Mouse (Mus musculus): ENCODE data around the gene Tbca. TPM values are rescaled to one million over a fixed set of nuclear protein-coding genes. Genes with fewer than 3 reads are reported as not detected.
A peak's percentile ranks its signal among the peaks of the same experiment; 100 is the strongest.

Gene Tbca
- 228 and 258 TPM in 2 replicates for polyA plus RNA-seq (2014; fragmentation: Nextera tagmentation; extraction: Ambion mirVana)

DNA sequence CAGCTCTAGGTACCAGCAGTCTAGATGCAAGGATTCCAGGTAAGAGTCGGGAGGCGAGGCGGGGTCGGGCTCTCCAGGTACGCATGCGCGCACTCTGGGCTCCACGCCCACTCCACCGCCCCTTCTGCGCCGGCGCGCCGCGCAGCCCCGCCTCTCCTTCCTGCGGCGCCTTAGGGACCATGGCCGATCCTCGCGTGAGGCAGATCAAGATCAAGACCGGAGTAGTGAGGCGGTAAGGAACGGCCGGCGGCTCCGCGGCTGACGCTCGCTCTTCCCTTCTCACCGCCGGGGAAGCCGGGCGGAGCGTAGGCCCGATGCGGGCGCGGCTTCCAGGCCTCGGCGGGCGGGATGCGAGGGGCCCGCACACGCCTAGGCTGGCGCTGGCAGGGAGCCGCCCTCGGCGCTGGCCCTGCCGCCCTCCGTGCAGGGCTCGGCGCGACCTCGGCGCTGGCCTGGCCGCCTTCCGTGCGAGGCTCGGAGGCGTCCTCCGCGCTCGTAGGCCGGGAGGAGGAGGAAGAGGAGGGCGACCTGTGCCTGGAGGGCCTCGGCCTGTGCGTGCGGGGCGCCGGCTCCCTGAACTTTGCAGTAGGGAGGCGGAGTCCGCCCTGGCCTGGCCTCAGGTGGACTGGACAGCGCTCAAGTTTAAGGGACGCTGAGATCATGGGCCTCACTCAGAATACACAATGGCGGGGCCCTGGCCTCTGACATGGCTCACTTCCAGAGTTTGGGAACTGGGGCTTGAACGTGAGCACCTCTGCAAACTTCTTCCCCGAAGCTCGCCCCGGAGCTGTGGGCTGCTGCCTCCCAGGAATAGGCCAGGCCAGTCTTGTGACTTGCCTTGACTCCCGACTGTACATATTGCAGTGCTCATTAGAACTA, at the start of gene Tbca:
Tbca (plus strand) TSS at position 140 of the 879 bp plus-strand sequence.
- peaks cover 7% of the 10 kb centered on the region for H3K4me1 ChIP-seq (ENCODE audit: control insufficient read depth, insufficient read depth, low read length)
- H3K27ac ChIP-seq (replicated peaks; ENCODE audit: low read depth, low read length), result peak within 1 kb of the TSS; percentile 90
- under 1% methylated on average over 30 of the region's 81 CpGs for WGBS
- peak within 1 kb of the TSS; percentile 78 for H3K4me2 ChIP-seq (ENCODE audit: low read depth, low read length)
- peak; percentile 93 for DNase-seq (ENCODE audit: low spot score)
- H3K27me3 ChIP-seq (replicated peaks; ENCODE audit: control insufficient read depth, insufficient read depth, low read length), result no peaks in the 10 kb centered on the region
- no peaks in the 10 kb centered on the region for H3K9me3 ChIP-seq (ENCODE audit: control insufficient read depth, low read length)
- peak within 1 kb of the TSS; percentile 93 for H3K9ac ChIP-seq (ENCODE audit: low read depth, low read length)
- no peaks in the 10 kb centered on the region for H3K36me3 ChIP-seq (ENCODE audit: control insufficient read depth, insufficient read depth, low read length)
- peak within 1 kb of the TSS; percentile 89 for H3K4me3 ChIP-seq (ENCODE audit: low read depth, low read length)
- ATAC-seq (ENCODE audit: low read depth), result peak; percentile 99

DNA sequence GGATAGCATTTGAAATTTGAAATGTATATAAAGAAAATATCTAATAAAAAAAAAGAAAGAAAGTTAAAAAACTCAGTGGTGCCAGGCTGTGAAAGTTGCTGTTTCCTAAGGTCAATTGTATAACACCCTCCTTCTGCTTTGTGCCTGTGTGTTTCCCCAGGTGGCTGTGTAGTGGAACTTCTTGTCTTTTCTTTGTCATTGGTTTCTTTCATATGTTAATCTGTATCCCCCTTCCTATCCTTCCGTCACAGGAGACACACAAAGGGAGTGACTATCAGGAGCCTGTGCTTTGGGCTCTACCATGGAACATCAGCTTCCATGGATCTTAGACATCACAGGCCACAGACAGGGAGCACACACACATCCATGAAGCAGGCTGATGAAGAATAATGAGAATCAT, 43.5 kb upstream of the Tbca start:
- DNase-seq (ENCODE audit: low spot score) (no peak), ATAC-seq (ENCODE audit: low read depth) (no peak)
- Histone ChIP-seq H3K27me3 (replicated peaks; ENCODE audit: control insufficient read depth, insufficient read depth, low read length) (no peaks in the 10 kb centered on the region), H3K4me2 (ENCODE audit: low read depth, low read length) (no peak overlapping the region), H3K4me1 (ENCODE audit: control insufficient read depth, insufficient read depth, low read length) (no peaks in the 10 kb centered on the region), H3K9me3 (ENCODE audit: control insufficient read depth, low read length) (no peaks in the 10 kb centered on the region), H3K36me3 (ENCODE audit: control insufficient read depth, insufficient read depth, low read length) (no peaks in the 10 kb centered on the region), H3K9ac (ENCODE audit: low read depth, low read length) (no peak overlapping the region), H3K4me3 (ENCODE audit: low read depth, low read length) (no peak overlapping the region), H3K27ac (replicated peaks; ENCODE audit: low read depth, low read length) (no peak overlapping the region)
- WGBS, result 37% methylated on average over 1 of the region's 1 CpGs

DNA sequence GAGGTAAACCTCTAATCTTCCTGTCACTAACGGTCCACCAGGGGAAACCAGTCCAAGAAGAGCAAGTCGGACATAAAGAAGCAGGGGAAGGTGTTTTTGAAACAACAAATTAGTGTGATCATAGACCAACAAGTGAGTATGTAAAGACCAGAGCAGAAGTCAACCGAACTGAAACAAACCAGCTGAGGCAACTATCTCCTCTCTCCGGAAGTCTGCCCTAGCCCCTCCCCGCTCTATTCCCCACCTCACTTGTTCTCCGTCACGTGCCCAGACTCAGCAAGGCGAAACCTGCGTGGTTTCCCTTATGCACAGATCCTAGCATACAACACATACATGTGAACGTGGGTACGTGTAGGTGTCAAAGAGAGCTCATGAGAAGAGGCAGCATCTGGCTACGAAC, 22.9 kb upstream of the Tbca start:
- H3K4me3 ChIP-seq (ENCODE audit: low read depth, low read length), result no peak overlapping the region
- H3K9me3 ChIP-seq (ENCODE audit: control insufficient read depth, low read length), result no peaks in the 10 kb centered on the region
- H3K9ac ChIP-seq (ENCODE audit: low read depth, low read length), result no peak overlapping the region
- no peaks in the 10 kb centered on the region for H3K4me1 ChIP-seq (ENCODE audit: control insufficient read depth, insufficient read depth, low read length)
- 83% methylated on average over 12 of the region's 12 CpGs for WGBS
- no peaks in the 10 kb centered on the region for H3K27me3 ChIP-seq (replicated peaks; ENCODE audit: control insufficient read depth, insufficient read depth, low read length)
- no peak for DNase-seq (ENCODE audit: low spot score)
- H3K27ac ChIP-seq (replicated peaks; ENCODE audit: low read depth, low read length), result no peak overlapping the region
- ATAC-seq (ENCODE audit: low read depth), result no peak
- no peaks in the 10 kb centered on the region for H3K36me3 ChIP-seq (ENCODE audit: control insufficient read depth, insufficient read depth, low read length)
- no peak overlapping the region for H3K4me2 ChIP-seq (ENCODE audit: low read depth, low read length)

DNA sequence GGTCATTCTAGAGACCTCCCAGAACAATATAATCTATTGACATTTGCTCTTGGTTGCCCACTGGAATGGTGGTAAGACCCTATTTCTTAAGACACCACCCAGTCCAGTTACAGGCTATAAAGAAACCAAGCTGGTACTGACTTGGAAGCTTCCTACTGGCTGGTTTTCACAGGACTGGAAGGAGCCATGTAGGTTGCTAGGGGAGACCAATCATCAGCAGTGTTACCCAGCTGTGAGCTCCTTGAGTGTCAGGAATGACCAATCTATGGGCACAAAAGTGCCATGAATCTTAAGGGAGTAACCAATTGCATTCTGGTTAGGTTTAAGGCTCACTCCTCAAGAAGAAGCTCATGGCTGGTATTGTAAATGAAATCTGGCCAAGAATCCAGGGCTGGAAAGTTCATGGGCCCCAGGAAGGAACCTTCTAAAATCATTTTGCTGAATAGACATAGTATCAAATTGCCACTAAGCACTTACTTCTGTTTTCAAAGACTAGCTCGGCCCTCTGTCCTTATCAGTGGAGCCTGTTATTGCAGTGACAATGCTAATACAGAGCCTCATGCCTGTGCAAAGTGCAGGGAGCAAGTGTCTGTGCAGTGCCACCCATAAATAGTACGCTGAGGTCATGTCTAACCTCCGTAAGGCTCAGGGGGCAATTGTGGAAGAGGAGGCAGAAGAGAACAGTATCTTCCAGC, 20.1 kb upstream of the Tbca start:
- ATAC-seq (ENCODE audit: low read depth), result peak; percentile 22; the same call in 1 of the 2 replicates
- H3K4me2 ChIP-seq (ENCODE audit: low read depth, low read length), result no peak overlapping the region
- WGBS, result 67% methylated on average over 3 of the region's 3 CpGs
- no peaks in the 10 kb centered on the region for H3K9me3 ChIP-seq (ENCODE audit: control insufficient read depth, low read length)
- H3K9ac ChIP-seq (ENCODE audit: low read depth, low read length), result no peak overlapping the region
- H3K27me3 ChIP-seq (replicated peaks; ENCODE audit: control insufficient read depth, insufficient read depth, low read length), result no peaks in the 10 kb centered on the region
- no peaks in the 10 kb centered on the region for H3K4me1 ChIP-seq (ENCODE audit: control insufficient read depth, insufficient read depth, low read length)
- H3K36me3 ChIP-seq (ENCODE audit: control insufficient read depth, insufficient read depth, low read length), result no peaks in the 10 kb centered on the region
- no peak overlapping the region for H3K27ac ChIP-seq (replicated peaks; ENCODE audit: low read depth, low read length)
- no peak for DNase-seq (ENCODE audit: low spot score)
- H3K4me3 ChIP-seq (ENCODE audit: low read depth, low read length), result no peak overlapping the region

DNA sequence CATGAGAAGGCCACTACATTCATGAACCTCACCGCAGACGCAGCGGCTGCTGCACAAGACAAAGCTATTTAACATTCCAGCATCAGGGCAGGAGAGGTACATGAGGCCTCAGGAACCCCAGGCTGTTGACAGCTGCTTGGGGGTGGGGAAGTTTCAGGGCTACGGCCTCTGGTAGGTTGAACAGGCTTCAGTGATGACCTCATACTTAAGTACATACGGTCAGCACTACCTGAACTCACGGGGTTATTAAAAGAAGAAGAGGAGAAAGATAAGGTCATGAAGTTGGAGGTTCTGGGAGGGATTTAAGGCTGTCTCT, 19.6 kb upstream of the Tbca start:
- no peaks in the 10 kb centered on the region for H3K36me3 ChIP-seq (ENCODE audit: control insufficient read depth, insufficient read depth, low read length)
- H3K9me3 ChIP-seq (ENCODE audit: control insufficient read depth, low read length), result no peaks in the 10 kb centered on the region
- no peak overlapping the region for H3K27ac ChIP-seq (replicated peaks; ENCODE audit: low read depth, low read length)
- 50% methylated on average over 6 of the region's 6 CpGs for WGBS
- no peak overlapping the region for H3K9ac ChIP-seq (ENCODE audit: low read depth, low read length)
- H3K4me3 ChIP-seq (ENCODE audit: low read depth, low read length), result no peak overlapping the region
- H3K27me3 ChIP-seq (replicated peaks; ENCODE audit: control insufficient read depth, insufficient read depth, low read length), result no peaks in the 10 kb centered on the region
- H3K4me2 ChIP-seq (ENCODE audit: low read depth, low read length), result no peak overlapping the region
- H3K4me1 ChIP-seq (ENCODE audit: control insufficient read depth, insufficient read depth, low read length), result no peaks in the 10 kb centered on the region
- ATAC-seq (ENCODE audit: low read depth) (peak; percentile 26; the same call in 1 of the 2 replicates), DNase-seq (ENCODE audit: low spot score) (no peak)

DNA sequence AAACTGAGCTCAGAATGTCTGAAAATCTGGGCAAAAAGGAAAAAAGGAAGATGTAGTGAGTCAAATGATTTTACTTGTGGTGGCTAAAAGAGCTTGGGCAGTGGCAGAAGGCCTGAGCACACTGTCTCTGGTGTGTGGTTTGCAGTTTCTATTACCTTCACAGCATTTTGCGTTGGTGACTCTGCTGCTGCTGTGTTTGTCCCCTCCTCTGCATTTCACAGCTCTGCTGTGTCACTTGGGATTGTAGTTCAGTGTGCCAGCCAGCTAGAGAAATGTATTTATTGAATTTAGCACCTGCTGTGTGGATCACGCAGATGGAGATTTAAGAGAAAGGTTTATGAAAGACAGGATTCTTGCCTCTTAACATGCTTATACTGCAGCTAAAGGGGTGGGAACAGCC, 1.8 kb upstream of the Tbca start:
- 69% methylated on average over 2 of the region's 2 CpGs for WGBS
- Histone ChIP-seq H3K36me3 (ENCODE audit: control insufficient read depth, insufficient read depth, low read length) (no peaks in the 10 kb centered on the region), H3K4me1 (ENCODE audit: control insufficient read depth, insufficient read depth, low read length) (peaks cover 7% of the 10 kb centered on the region), H3K9ac (ENCODE audit: low read depth, low read length) (no peak overlapping the region), H3K27me3 (replicated peaks; ENCODE audit: control insufficient read depth, insufficient read depth, low read length) (no peaks in the 10 kb centered on the region), H3K27ac (replicated peaks; ENCODE audit: low read depth, low read length) (no peak overlapping the region), H3K9me3 (ENCODE audit: control insufficient read depth, low read length) (no peaks in the 10 kb centered on the region), H3K4me3 (ENCODE audit: low read depth, low read length) (no peak overlapping the region), H3K4me2 (ENCODE audit: low read depth, low read length) (no peak overlapping the region)
- DNase-seq (ENCODE audit: low spot score) (no peak), ATAC-seq (ENCODE audit: low read depth) (no peak)

DNA sequence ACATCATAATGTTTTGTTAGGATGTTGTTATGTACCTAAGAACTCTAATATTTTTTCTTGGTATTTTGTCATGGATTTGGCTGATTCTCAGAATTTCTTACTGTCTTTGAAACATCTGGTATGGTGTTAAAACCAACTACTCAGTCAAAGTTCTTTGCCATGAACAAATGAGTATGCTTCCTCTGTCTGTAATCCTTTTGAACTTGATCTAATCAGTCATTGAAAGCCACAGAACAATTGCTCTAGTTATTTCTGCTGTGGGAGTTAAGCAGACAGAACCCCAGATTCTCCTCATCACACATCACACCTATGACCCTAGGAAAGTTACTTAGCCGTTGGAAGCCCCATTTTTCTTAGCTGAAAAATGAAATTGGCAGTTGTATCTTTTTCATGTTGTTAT, 6.0 kb downstream of the Tbca start:
- H3K4me2 ChIP-seq (ENCODE audit: low read depth, low read length), result no peak overlapping the region
- H3K9ac ChIP-seq (ENCODE audit: low read depth, low read length), result no peak overlapping the region
- no peak overlapping the region for H3K4me3 ChIP-seq (ENCODE audit: low read depth, low read length)
- ATAC-seq (ENCODE audit: low read depth) (no peak), DNase-seq (ENCODE audit: low spot score) (no peak)
- WGBS, result 48% methylated on average over 1 of the region's 1 CpGs
- no peaks in the 10 kb centered on the region for H3K36me3 ChIP-seq (ENCODE audit: control insufficient read depth, insufficient read depth, low read length)
- H3K27ac ChIP-seq (replicated peaks; ENCODE audit: low read depth, low read length), result no peak overlapping the region
- H3K9me3 ChIP-seq (ENCODE audit: control insufficient read depth, low read length), result no peaks in the 10 kb centered on the region
- no peaks in the 10 kb centered on the region for H3K27me3 ChIP-seq (replicated peaks; ENCODE audit: control insufficient read depth, insufficient read depth, low read length)
- H3K4me1 ChIP-seq (ENCODE audit: control insufficient read depth, insufficient read depth, low read length), result peaks cover 5% of the 10 kb centered on the region

DNA sequence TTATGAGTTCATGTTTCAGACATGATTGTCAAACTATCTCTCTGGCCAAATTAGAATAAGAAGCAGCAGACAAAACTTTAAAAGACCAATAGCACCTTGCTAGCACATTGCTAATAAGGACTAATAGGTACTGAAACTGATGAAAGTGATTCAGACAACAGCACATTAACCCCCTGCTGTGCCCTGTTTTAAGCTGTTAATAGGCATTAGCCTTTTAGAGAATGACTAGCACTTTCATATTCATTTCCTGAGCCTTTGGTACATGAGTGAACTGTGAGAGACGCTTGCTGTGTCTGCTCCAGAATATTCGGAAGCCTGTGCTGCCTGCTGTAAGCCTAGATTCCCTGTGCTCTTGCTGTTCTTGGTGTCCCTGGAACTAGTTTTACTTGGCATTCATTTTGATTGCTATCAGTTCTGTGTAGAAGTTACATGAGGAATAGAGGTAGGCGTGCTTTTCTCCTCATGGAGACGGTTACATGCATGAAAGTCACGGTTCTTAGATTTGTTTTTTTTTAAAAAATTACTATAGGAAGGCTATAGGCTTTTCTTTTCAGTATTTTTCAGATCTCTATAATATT, 14.9 kb downstream of the Tbca start:
- Histone ChIP-seq H3K9me3 (ENCODE audit: control insufficient read depth, low read length) (no peaks in the 10 kb centered on the region), H3K27me3 (replicated peaks; ENCODE audit: control insufficient read depth, insufficient read depth, low read length) (no peaks in the 10 kb centered on the region), H3K36me3 (ENCODE audit: control insufficient read depth, insufficient read depth, low read length) (no peaks in the 10 kb centered on the region), H3K27ac (replicated peaks; ENCODE audit: low read depth, low read length) (no peak overlapping the region), H3K9ac (ENCODE audit: low read depth, low read length) (no peak overlapping the region), H3K4me1 (ENCODE audit: control insufficient read depth, insufficient read depth, low read length) (peaks cover 7% of the 10 kb centered on the region), H3K4me3 (ENCODE audit: low read depth, low read length) (no peak overlapping the region), H3K4me2 (ENCODE audit: low read depth, low read length) (no peak overlapping the region)
- no peak for DNase-seq (ENCODE audit: low spot score)
- 82% methylated on average over 5 of the region's 5 CpGs for WGBS
- no peak for ATAC-seq (ENCODE audit: low read depth)

Measured in embryonic facial prominence, embryonic 14.5 days (tissue).